Mouse (Mus musculus) forebrain, embryonic 16.5 days (tissue): ENCODE measurements around the gene Olfr2. TPM values are rescaled to one million over a fixed set of nuclear protein-coding genes. Genes with fewer than 3 reads are reported as not detected.

Experiments
- ATAC-seq: fragments of 200-750 bp; cut with Nextera tagmentation; 2 replicates; pipeline ENCODE4 v1.8.0; 2017; ENCODE audit warnings: mild to moderate bottlenecking, moderate library complexity
- H3K27ac ChIP-seq: fragments of 300-500 bp; sonication (generic); 2 replicates; pipeline ENCODE4 v1.5.1; 2014; ENCODE audit warnings: low read length, control low read depth
- H3K27me3 ChIP-seq: fragments of 300-500 bp; sonication (generic); replicated peaks from 2 replicates; pipeline ENCODE4 v1.6.1; 2014; ENCODE audit warnings: low read length; ENCODE audit not compliant: control insufficient read depth, insufficient read depth
- H3K36me3 ChIP-seq: fragments of 300-500 bp; sonication (generic); 2 replicates; pipeline ENCODE4 v1.6.1; 2014; ENCODE audit not compliant: control insufficient read depth, insufficient read depth
- H3K4me1 ChIP-seq: fragments of 300-500 bp; sonication (generic); replicated peaks from 2 replicates; pipeline ENCODE4 v1.6.1; 2014; ENCODE audit warnings: low read length; ENCODE audit not compliant: control insufficient read depth, insufficient read depth
- H3K4me2 ChIP-seq: fragments of 300-500 bp; sonication (generic); 2 replicates; pipeline ENCODE4 v1.6.1; 2014; ENCODE audit warnings: mild to moderate bottlenecking, low read length, control low read depth
- H3K4me3 ChIP-seq: fragments of 300-500 bp; sonication (generic); replicated peaks from 2 replicates; pipeline ENCODE4 v1.5.1; 2014; ENCODE audit warnings: mild to moderate bottlenecking, low read length, control low read depth
- H3K9ac ChIP-seq: fragments of 300-500 bp; sonication (generic); replicated peaks from 2 replicates; pipeline ENCODE4 v1.6.1; 2014; ENCODE audit warnings: low read depth, low read length, control low read depth
- H3K9me3 ChIP-seq: fragments of 300-500 bp; sonication (generic); 2 replicates; pipeline ENCODE4 v1.6.1; 2016; ENCODE audit warnings: low read length; ENCODE audit not compliant: control insufficient read depth
- WGBS: fragments of 180-500 bp; shearing (Covaris S2); extraction: QIAGEN DNeasy Blood & Tissue Kit; methylation state at CpG from one replicate; pipeline ENCODE4 v1.1.7; 2014; 5-methylcytosine and 5-hydroxymethylcytosine counted together
- polyA plus RNA-seq: library from polyadenylated mRNA; unstranded; fragments of >200 nt; fragmentation: Nextera tagmentation; extraction: Ambion mirVana; gene quantifications from 2 replicates; pipeline ENCODE4 v1.2.1, GENCODE M21; 2015

The Olfr2 gene
- not detected in 2 replicates for polyA plus RNA-seq

DNA sequence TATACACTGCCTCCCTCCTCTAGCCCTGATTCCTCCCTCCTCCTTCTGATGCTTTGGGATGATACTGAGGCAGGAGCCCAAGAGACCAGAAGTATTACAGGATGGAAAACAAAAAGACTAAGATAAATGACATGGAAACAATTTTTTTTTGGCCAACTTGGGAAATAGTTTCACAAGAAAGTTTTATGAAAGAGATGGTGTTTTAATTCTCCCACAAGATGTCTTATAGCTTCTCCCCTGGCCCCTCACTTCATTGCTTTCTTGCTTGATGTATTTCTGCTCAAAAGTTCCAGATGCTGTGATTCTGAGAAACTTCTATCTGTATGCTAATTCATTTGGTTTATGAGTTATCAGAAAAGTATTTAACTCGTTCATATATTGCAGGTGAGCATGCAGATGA, at the start of gene Olfr2:
TSS of gene Olfr2 (minus strand) at position 101 of the 400 bp plus-strand sequence.
- Histone ChIP-seq H3K4me3 (no peak within 1 kb of the TSS), H3K27me3 (no peaks in the 10 kb centered on the region), H3K9ac (no peak within 1 kb of the TSS), H3K4me2 (no peak within 1 kb of the TSS), H3K27ac (no peak within 1 kb of the TSS), H3K4me1 (no peaks in the 10 kb centered on the region), H3K9me3 (no peaks in the 10 kb centered on the region), H3K36me3 (no peaks in the 10 kb centered on the region)
- 57% methylated on average over 1 of the region's 1 CpGs for WGBS
- ATAC-seq: no peak

- WGBS: 27% methylated on average over 3 of the region's 3 CpGs
- Histone ChIP-seq H3K27me3 (no peaks in the 10 kb centered on the region), H3K4me2 (no peak overlapping the region), H3K4me3 (no peak overlapping the region), H3K27ac (no peak overlapping the region), H3K36me3 (no peaks in the 10 kb centered on the region), H3K9me3 (no peaks in the 10 kb centered on the region), H3K9ac (no peak overlapping the region), H3K4me1 (no peaks in the 10 kb centered on the region)
- ATAC-seq: no peak
Observed at GRCm38 (mm10) chr7:107047578-107047977, 41.7 kb upstream of the Olfr2 start.

GRCm38 (mm10) chr7:107045833-107046232, 40.0 kb upstream of the Olfr2 start:
- Histone ChIP-seq H3K27ac (no peak overlapping the region), H3K9me3 (no peaks in the 10 kb centered on the region), H3K4me2 (no peak overlapping the region), H3K27me3 (no peaks in the 10 kb centered on the region), H3K36me3 (no peaks in the 10 kb centered on the region), H3K4me1 (no peaks in the 10 kb centered on the region), H3K9ac (no peak overlapping the region), H3K4me3 (no peak overlapping the region)
- WGBS: 5% methylated on average over 5 of the region's 5 CpGs
- ATAC-seq: peak; percentile 40; the same call in 1 of the 2 replicates

DNA sequence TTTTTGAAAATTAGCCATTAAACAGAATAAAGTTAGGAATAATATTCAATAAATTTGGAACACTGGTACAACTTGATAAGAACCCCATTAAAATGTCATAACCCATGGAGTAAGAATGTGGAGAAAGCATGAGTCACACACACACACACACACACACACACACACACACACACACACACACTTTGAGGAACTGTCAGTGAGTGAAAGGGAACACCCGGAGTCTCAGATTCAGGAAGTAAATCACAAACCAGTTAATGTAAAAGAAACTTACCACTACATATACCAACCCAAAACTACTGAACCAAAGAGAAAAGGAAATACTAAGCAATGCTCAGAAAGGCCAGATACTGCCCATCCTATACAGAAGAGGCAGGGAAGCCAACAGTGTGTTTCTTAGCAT, 38.5 kb upstream of the Olfr2 start:
- H3K27me3 ChIP-seq: no peaks in the 10 kb centered on the region
- no peak overlapping the region for H3K4me2 ChIP-seq
- H3K4me3 ChIP-seq: no peak overlapping the region
- no peaks in the 10 kb centered on the region for H3K9me3 ChIP-seq
- no peak for ATAC-seq
- no peak overlapping the region for H3K27ac ChIP-seq
- H3K4me1 ChIP-seq: no peaks in the 10 kb centered on the region
- no peaks in the 10 kb centered on the region for H3K36me3 ChIP-seq
- no peak overlapping the region for H3K9ac ChIP-seq
- WGBS: 93% methylated on average over 1 of the region's 1 CpGs

- Histone ChIP-seq H3K4me1 (no peaks in the 10 kb centered on the region), H3K9me3 (no peaks in the 10 kb centered on the region), H3K27ac (no peak overlapping the region), H3K27me3 (no peaks in the 10 kb centered on the region), H3K4me2 (no peak overlapping the region), H3K9ac (no peak overlapping the region), H3K36me3 (no peaks in the 10 kb centered on the region), H3K4me3 (no peak overlapping the region)
- ATAC-seq: no peak
- WGBS: 85% methylated on average over 3 of the region's 3 CpGs
Observed at GRCm38 (mm10) chr7:107043136-107043535, 37.3 kb upstream of the Olfr2 start.

- WGBS: 77% methylated on average over 2 of the region's 2 CpGs
- Histone ChIP-seq H3K9ac (no peak overlapping the region), H3K27ac (no peak overlapping the region), H3K4me2 (no peak overlapping the region), H3K36me3 (no peaks in the 10 kb centered on the region), H3K27me3 (no peaks in the 10 kb centered on the region), H3K4me3 (no peak overlapping the region), H3K9me3 (no peaks in the 10 kb centered on the region), H3K4me1 (no peaks in the 10 kb centered on the region)
- no peak for ATAC-seq
Observed at GRCm38 (mm10) chr7:107039934-107040563, 34.2 kb upstream of the Olfr2 start.

DNA sequence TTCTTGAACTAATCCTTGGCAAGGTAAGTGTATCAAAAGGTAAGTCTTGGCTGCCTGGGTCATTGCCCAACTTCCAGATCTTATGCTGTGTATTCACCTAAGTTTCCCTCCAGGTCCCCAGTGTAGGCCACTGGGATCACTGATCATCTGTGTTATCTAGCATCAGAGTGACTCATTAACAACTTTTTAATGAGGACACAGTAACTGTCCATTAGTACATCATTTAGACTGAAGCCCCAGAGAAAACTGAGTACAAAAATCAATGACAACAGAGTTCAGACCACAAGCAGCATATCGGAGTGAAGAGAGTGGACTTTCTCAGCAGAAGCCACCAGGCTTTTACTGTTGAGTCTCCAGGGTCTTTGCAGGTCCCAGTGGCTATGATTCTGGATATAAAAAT, 25.0 kb upstream of the Olfr2 start, which contains the start of gene Olfr713:
TSS of gene Olfr713 (plus strand) at position 301 of the 400 bp plus-strand sequence.
- H3K27ac ChIP-seq: no peak within 1 kb of the TSS
- no peak within 1 kb of the TSS for H3K4me2 ChIP-seq
- no peak for ATAC-seq
- no peak within 1 kb of the TSS for H3K4me3 ChIP-seq
- no peaks in the 10 kb centered on the region for H3K4me1 ChIP-seq
- no peaks in the 10 kb centered on the region for H3K36me3 ChIP-seq
- no peaks in the 10 kb centered on the region for H3K27me3 ChIP-seq
- WGBS: 85% methylated on average over 1 of the region's 1 CpGs
- H3K9ac ChIP-seq: no peak within 1 kb of the TSS
- H3K9me3 ChIP-seq: no peaks in the 10 kb centered on the region

DNA sequence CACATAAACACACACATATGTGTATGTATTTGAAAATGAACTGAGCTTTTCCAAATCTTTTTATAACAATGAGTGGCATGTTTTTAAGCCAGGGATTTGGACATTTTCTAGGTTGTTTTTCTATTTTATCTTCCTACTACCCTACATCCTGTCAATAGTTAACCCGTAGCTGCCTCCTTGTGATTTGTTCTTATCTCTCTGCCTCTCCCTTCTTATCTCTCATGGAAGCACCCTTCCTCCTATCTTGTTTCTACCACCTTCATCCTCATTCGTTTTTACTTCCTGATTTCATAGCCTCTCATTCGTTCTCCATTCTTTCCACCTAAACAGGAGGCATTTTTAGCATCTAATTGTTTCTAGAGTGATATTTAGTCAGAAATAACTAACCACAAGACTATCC, 1.7 kb downstream of the Olfr2 start:
- no peak for ATAC-seq
- H3K4me1 ChIP-seq: no peaks in the 10 kb centered on the region
- 71% methylated on average over 3 of the region's 3 CpGs for WGBS
- H3K4me3 ChIP-seq: no peak overlapping the region
- no peaks in the 10 kb centered on the region for H3K36me3 ChIP-seq
- no peaks in the 10 kb centered on the region for H3K9me3 ChIP-seq
- no peak overlapping the region for H3K27ac ChIP-seq
- no peaks in the 10 kb centered on the region for H3K27me3 ChIP-seq
- H3K4me2 ChIP-seq: no peak overlapping the region
- H3K9ac ChIP-seq: no peak overlapping the region

- Histone ChIP-seq H3K4me2 (no peak overlapping the region), H3K27ac (no peak overlapping the region), H3K27me3 (no peaks in the 10 kb centered on the region), H3K4me1 (no peaks in the 10 kb centered on the region), H3K4me3 (no peak overlapping the region), H3K36me3 (no peaks in the 10 kb centered on the region), H3K9ac (no peak overlapping the region), H3K9me3 (no peaks in the 10 kb centered on the region)
- ATAC-seq: no peak
- WGBS: 86% methylated on average over 7 of the region's 7 CpGs
Observed at GRCm38 (mm10) chr7:107000798-107001197, 5.1 kb downstream of the Olfr2 start.

- no peak overlapping the region for H3K4me2 ChIP-seq
- H3K4me3 ChIP-seq: no peak overlapping the region
- H3K9me3 ChIP-seq: no peaks in the 10 kb centered on the region
- no peaks in the 10 kb centered on the region for H3K36me3 ChIP-seq
- WGBS: 84% methylated on average over 3 of the region's 3 CpGs
- ATAC-seq: no peak
- no peak overlapping the region for H3K27ac ChIP-seq
- H3K4me1 ChIP-seq: no peaks in the 10 kb centered on the region
- no peak overlapping the region for H3K9ac ChIP-seq
- H3K27me3 ChIP-seq: no peaks in the 10 kb centered on the region
Observed at GRCm38 (mm10) chr7:106985236-106985635, 20.6 kb downstream of the Olfr2 start.
